Comparison of ENCODE assay signal across 8 mouse cellular contexts in genomic region chr11:116671845-116672434, GRCm38 (mm10). TPM values are rescaled to one million over a fixed set of nuclear protein-coding genes. Genes with fewer than 3 reads are reported as not detected.
DNase-seq lines count a peak whose midpoint lies in the region; TF ChIP-seq lines count a peak whose summit lies in the region.

No protein-coding gene starts in this region.

- peaks cover 2% of the 10 kb centered on the region; the same call in 1 of the 2 replicates for H3K36me3 ChIP-seq in testis, adult 2 months (ENCODE audit: control insufficient read depth, insufficient read depth, low read length)
- H3K36me3 ChIP-seq in limb, embryonic 10.5 days: peaks cover 45% of the 10 kb centered on the region

- TF ChIP-seq CTCF in testis, adult 2 months (IDR thresholded peaks at IDR 0.05; ENCODE audit: control insufficient read depth, insufficient read depth, insufficient replicate concordance, low read depth, low read length): no peak
- no peak for TF ChIP-seq CTCF in olfactory bulb, adult 2 months (IDR thresholded peaks at IDR 0.05; ENCODE audit: insufficient read depth, low read depth, low read length)

- under 1% methylated on average over 24 of the region's 24 CpGs for WGBS in limb, embryonic 10.5 days
- under 1% methylated on average over 24 of the region's 24 CpGs for WGBS in olfactory bulb, adult 2 months

- no peaks in the 10 kb centered on the region for H3K27me3 ChIP-seq in testis, adult 2 months (ENCODE audit: control insufficient read depth, insufficient read depth, low read length)
- peaks cover 9% of the 10 kb centered on the region; the same call in 1 of the 2 replicates for H3K27me3 ChIP-seq in limb, embryonic 10.5 days (ENCODE audit: low read depth, poor library complexity, severe bottlenecking)

- peaks cover 18% of the 10 kb centered on the region for H3K4me1 ChIP-seq in testis, adult 2 months (ENCODE audit: control insufficient read depth, insufficient read depth, low read length)
- H3K4me1 ChIP-seq in limb, embryonic 10.5 days: peaks cover 40% of the 10 kb centered on the region
- peaks cover 25% of the 10 kb centered on the region for H3K4me1 ChIP-seq in olfactory bulb, adult 2 months (ENCODE audit: control insufficient read depth, insufficient read depth, low read length)

- no peaks in the 10 kb centered on the region for H3K9me3 ChIP-seq in limb, embryonic 10.5 days (replicated peaks)

- peak overlapping the region; percentile 94 for H3K4me3 ChIP-seq in testis, adult 2 months (ENCODE audit: control insufficient read depth, low read depth, low read length)
- H3K4me3 ChIP-seq in limb, embryonic 10.5 days: peak overlapping the region; percentile 90
- H3K4me3 ChIP-seq in olfactory bulb, adult 2 months (ENCODE audit: insufficient read depth, low read depth, low read length): peak overlapping the region; percentile 63

- peak overlapping the region; percentile 87 for H3K27ac ChIP-seq in testis, adult 2 months (ENCODE audit: control insufficient read depth, insufficient read depth, low read depth, low read length)
- H3K27ac ChIP-seq in limb, embryonic 10.5 days: peak overlapping the region; percentile 92
- no peak overlapping the region for H3K27ac ChIP-seq in olfactory bulb, adult 2 months (ENCODE audit: insufficient read depth, low read depth, low read length)

- peak; percentile 34 for DNase-seq in adrenal gland, postnatal 14 days
- no peak for DNase-seq in adrenal gland, postnatal 10 days
- DNase-seq in testis, postnatal 10 days (ENCODE audit: low spot score): no peak
- no peak for DNase-seq in limb, embryonic 10.5 days (ENCODE audit: low spot score)
- no peak for DNase-seq in layer of hippocampus, adult 8-10 months (ENCODE audit: low spot score in 2 of 2)
- DNase-seq in gastrocnemius, postnatal 10 days: no peak

- no peak for TF ChIP-seq POLR2A in testis, adult 2 months (IDR thresholded peaks at IDR 0.05; ENCODE audit: control insufficient read depth, low read depth, low read length)
- no peak for TF ChIP-seq POLR2A in olfactory bulb, adult 2 months (IDR thresholded peaks at IDR 0.05; ENCODE audit: insufficient read depth, low read depth, low read length)

RNA-seq across cellular contexts. Expression of gene Cygb, which starts 17.8 kb away (rescaled TPM):
- total RNA-seq in adrenal gland, postnatal 14 days (2021): 30.9 and 35.0 TPM in 2 replicates
- 10 to 100 TPM; 40.8 to 44.7 TPM for total RNA-seq in adrenal gland, postnatal 10 days (2021)
- polyA plus RNA-seq in testis, adult 2 months (2012; rRNA removed): 3.7 and 5.5 TPM in 2 replicates
- 2.7 and 5.8 TPM in 2 replicates for polyA plus RNA-seq in limb, embryonic 10.5 days (2016; fragmentation: Nextera tagmentation; extraction: Ambion mirVana)
- not detected in 2 replicates for polyA plus RNA-seq in olfactory bulb, adult 2 months (2012; ENCODE audit: insufficient read depth, insufficient read length, low replicate concordance, missing spikeins)
- 10 to 100 TPM; 57.2 to 76.1 (median 63.0) TPM for total RNA-seq in layer of hippocampus, adult 8-10 months (2022)
- total RNA-seq in gastrocnemius, postnatal 10 days (2021): 10 to 100 TPM; 26.6 to 30.3 TPM

RNA-seq across cellular contexts. Expression of gene Prcd, which starts 18.6 kb away (rescaled TPM):
- total RNA-seq in adrenal gland, postnatal 14 days (2021): 5.3 and 6.1 TPM in 2 replicates
- total RNA-seq in adrenal gland, postnatal 10 days (2021): 1 to 10 TPM; 4.1 to 6.0 TPM
- polyA plus RNA-seq in testis, adult 2 months (2012; rRNA removed): 7.8 and 8.4 TPM in 2 replicates
- 0.16 and 0.25 TPM in 2 replicates for polyA plus RNA-seq in limb, embryonic 10.5 days (2016; fragmentation: Nextera tagmentation; extraction: Ambion mirVana)
- polyA plus RNA-seq in olfactory bulb, adult 2 months (2012; ENCODE audit: insufficient read depth, insufficient read length, low replicate concordance, missing spikeins): not detected in 2 replicates
- total RNA-seq in layer of hippocampus, adult 8-10 months (2022): 1 to 10 TPM; 4.8 to 8.5 (median 5.8) TPM
- total RNA-seq in gastrocnemius, postnatal 10 days (2021): under 1 TPM in 1 of 2 experiments, not detected in 1; 0.81 TPM

RNA-seq across cellular contexts. Expression of gene Rhbdf2, which starts 45.1 kb away (rescaled TPM):
- 11.2 and 14.3 TPM in 2 replicates for total RNA-seq in adrenal gland, postnatal 14 days (2021)
- total RNA-seq in adrenal gland, postnatal 10 days (2021): 10 to 100 TPM; 11.1 to 14.4 TPM
- polyA plus RNA-seq in testis, adult 2 months (2012; rRNA removed): 6.3 and 7.5 TPM in 2 replicates
- polyA plus RNA-seq in limb, embryonic 10.5 days (2016; fragmentation: Nextera tagmentation; extraction: Ambion mirVana): 4.4 and 5.2 TPM in 2 replicates
- not detected in 2 replicates for polyA plus RNA-seq in olfactory bulb, adult 2 months (2012; ENCODE audit: insufficient read depth, insufficient read length, low replicate concordance, missing spikeins)
- 1 to 10 TPM; 1.1 to 2.5 (median 1.8) TPM for total RNA-seq in layer of hippocampus, adult 8-10 months (2022)
- 1 to 10 TPM; 5.2 to 8.4 TPM for total RNA-seq in gastrocnemius, postnatal 10 days (2021)
